Mouse (Mus musculus) spleen, adult 18-20 months (tissue): Measurements from ENCODE around the gene Uspl1.

Source experiments
- DNase-seq, 2 experiments: peaks; one replicate each; pipeline ENCODE4 v3.0.0; 2022; ENCODE audit warnings: mixed read lengths in 2 of 2

Uspl1 gene

GRCm38 (mm10) chr5:149215540-149215939 is 31.4 kb downstream of the Uspl1 start:
- no peak for DNase-seq

GRCm38 (mm10) chr5:149217524-149218357 is 33.6 kb downstream of the Uspl1 start:
- no peak for DNase-seq

GRCm38 (mm10) chr5:149219493-149219892 is 35.3 kb downstream of the Uspl1 start:
- DNase-seq: no peak

- DNase-seq: no peak
These were observed 37.2 kb downstream of the Uspl1 start for GRCm38 (mm10) chr5:149221355-149221754.

GRCm38 (mm10) chr5:149224666-149225065 is 40.5 kb downstream of the Uspl1 start:
- DNase-seq: no peak

- peak; percentile 96 to 98 for DNase-seq
These were observed 44.8 kb downstream of the Uspl1 start for GRCm38 (mm10) chr5:149228700-149229618.

- DNase-seq: no peak
These were observed 45.6 kb downstream of the Uspl1 start for GRCm38 (mm10) chr5:149229619-149230339.

- peak; percentile 27 to 35 for DNase-seq
These were observed 50.9 kb downstream of the Uspl1 start for GRCm38 (mm10) chr5:149235002-149235401.

- no peak for DNase-seq
These were observed 53.2 kb downstream of the Uspl1 start for GRCm38 (mm10) chr5:149237221-149237950.

- no peak for DNase-seq
These were observed 58.3 kb downstream of the Uspl1 start for GRCm38 (mm10) chr5:149242467-149242866.

- no peak for DNase-seq
These were observed 58.9 kb downstream of the Uspl1 start for GRCm38 (mm10) chr5:149243053-149243452.

GRCm38 (mm10) chr5:149245391-149245964 is 61.3 kb downstream of the Uspl1 start:
- DNase-seq: no peak

GRCm38 (mm10) chr5:149245965-149246470 is 61.9 kb downstream of the Uspl1 start:
- peak; percentile 71 to 82 for DNase-seq

GRCm38 (mm10) chr5:149247047-149247904 is 63.1 kb downstream of the Uspl1 start:
- DNase-seq: no peak

GRCm38 (mm10) chr5:149252303-149252702 is 68.2 kb downstream of the Uspl1 start:
- no peak for DNase-seq

GRCm38 (mm10) chr5:149253491-149253890 is 69.3 kb downstream of the Uspl1 start:
- no peak for DNase-seq

- DNase-seq: no peak
These were observed 71.4 kb downstream of the Uspl1 start for GRCm38 (mm10) chr5:149255522-149255921.

GRCm38 (mm10) chr5:149257518-149258281 is 73.5 kb downstream of the Uspl1 start:
- no peak for DNase-seq

GRCm38 (mm10) chr5:149259093-149259492 is 74.9 kb downstream of the Uspl1 start:
- DNase-seq: no peak

- no peak for DNase-seq
These were observed 77.3 kb downstream of the Uspl1 start for GRCm38 (mm10) chr5:149261449-149261848.
